Mouse (Mus musculus): ENCODE data around the gene Clca4a.

DNA sequence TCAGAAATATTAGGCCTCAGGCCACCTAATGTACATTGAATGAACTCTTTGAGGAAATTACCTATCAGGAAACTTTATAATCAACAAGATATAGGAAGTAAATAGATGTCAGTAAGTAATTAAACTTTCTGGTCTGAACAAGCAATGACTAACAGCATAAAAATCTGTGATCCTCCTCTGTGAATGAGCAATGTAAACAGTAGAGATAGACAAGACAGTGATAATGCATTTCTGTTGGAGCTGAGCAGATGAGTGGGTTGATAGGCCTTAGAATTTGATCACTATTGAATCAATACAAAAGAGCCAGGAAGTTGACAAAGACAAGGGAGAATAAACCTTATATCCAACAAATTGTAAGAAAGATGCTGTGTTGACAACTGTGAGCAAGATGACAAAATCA is 17.8 kb upstream of the Clca4a start:
- TF ChIP-seq CTCF (IDR thresholded peaks at IDR 0.05; ENCODE audit: low read depth) (no peak), EP300 (IDR thresholded peaks at IDR 0.05; ENCODE audit: low read depth) (no peak)
